Mouse (Mus musculus): ENCODE results near the gene Araf. TPM values are rescaled to one million over a fixed set of nuclear protein-coding genes. Genes with fewer than 3 reads are reported as not detected.

The Araf gene
- polyA plus RNA-seq (2012; rRNA removed; ENCODE audit: low replicate concordance), result 154 and 191 TPM in 2 replicates

GRCm38 (mm10) chrX:20797681-20798080 is at the start of gene Araf:
Gene Araf, plus strand, starts transcription at chrX:20797814.

GRCm38 (mm10) chrX:20869962-20870513 is 72.4 kb downstream of the Araf start, which contains the start of gene Timp1:
Gene Timp1, plus strand, starts transcription at chrX:20870166.

Other genes starting within 250 kb of the Araf start
- gene Rgn, start 248.0 kb upstream of the Araf start, polyA plus RNA-seq (2012; rRNA removed; ENCODE audit: low replicate concordance), result not detected in 2 replicates
- gene Rbm10, start 180.3 kb upstream of the Araf start, polyA plus RNA-seq (2012; rRNA removed; ENCODE audit: low replicate concordance), result 28.2 and 69.6 TPM in 2 replicates
- gene Ndufb11, start 180.2 kb upstream of the Araf start, polyA plus RNA-seq (2012; rRNA removed; ENCODE audit: low replicate concordance), result 156 and 174 TPM in 2 replicates
- 271 and 335 TPM in 2 replicates for gene Uba1, start 139.5 kb upstream of the Araf start, polyA plus RNA-seq (2012; rRNA removed; ENCODE audit: low replicate concordance)
- 237 and 267 TPM in 2 replicates for gene Cdk16, start 109.9 kb upstream of the Araf start, polyA plus RNA-seq (2012; rRNA removed; ENCODE audit: low replicate concordance)
- gene Usp11, start 93.9 kb upstream of the Araf start, polyA plus RNA-seq (2012; rRNA removed; ENCODE audit: low replicate concordance), result 5.8 and 28.5 TPM in 2 replicates
- 11.9 and 29.4 TPM in 2 replicates for gene Timp1, start 72.4 kb downstream of the Araf start, polyA plus RNA-seq (2012; rRNA removed; ENCODE audit: low replicate concordance)
- 0.42 and 0.64 TPM in 2 replicates for gene Syn1, start 123.2 kb downstream of the Araf start, polyA plus RNA-seq (2012; rRNA removed; ENCODE audit: low replicate concordance)
- 39.5 and 44.0 TPM in 2 replicates for gene Cfp, start 133.7 kb downstream of the Araf start, polyA plus RNA-seq (2012; rRNA removed; ENCODE audit: low replicate concordance)
- 21.0 and 24.7 TPM in 2 replicates for gene Elk1, start 152.8 kb downstream of the Araf start, polyA plus RNA-seq (2012; rRNA removed; ENCODE audit: low replicate concordance)
- gene Uxt, start 164.2 kb downstream of the Araf start, polyA plus RNA-seq (2012; rRNA removed; ENCODE audit: low replicate concordance), result 20.8 and 24.5 TPM in 2 replicates